Mouse (Mus musculus): Measurements from ENCODE around the gene Arhgap42.

DNA sequence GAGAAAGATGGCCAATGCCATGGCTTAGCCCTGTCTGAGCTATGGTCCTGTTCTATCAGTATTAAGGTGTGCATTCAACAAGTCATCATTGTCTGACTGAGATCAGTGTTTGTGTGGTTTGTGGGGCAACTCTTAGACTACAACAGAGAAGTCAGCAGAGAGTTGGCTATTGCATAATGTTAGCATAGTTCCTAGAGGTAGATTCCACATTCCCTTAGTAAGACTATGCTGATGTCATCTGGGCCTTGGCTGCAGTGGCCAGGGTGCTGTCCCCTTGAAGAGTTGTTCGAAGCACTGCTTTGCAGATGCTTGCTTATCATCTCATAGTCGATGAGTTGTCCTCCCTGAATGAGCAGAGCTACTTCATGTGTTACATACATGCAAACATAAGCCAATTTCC lies 49.2 kb upstream of the Arhgap42 start:
- no peak for TF ChIP-seq CTCF (IDR thresholded peaks at IDR 0.05; ENCODE audit: low read depth, low read length)
- no peak for TF ChIP-seq POLR2A (IDR thresholded peaks at IDR 0.05; ENCODE audit: insufficient read depth, low read length)
- no peak for TF ChIP-seq EP300 (IDR thresholded peaks at IDR 0.05; ENCODE audit: insufficient read depth, low read depth, low read length)

All from ES-Bruce4 (cell line).